Mouse (Mus musculus): ENCODE measurements at regions not wholly inside any gene's neighbourhood (a gene's known extent, or its start where the extent isn't known, plus 50 kb on each side); places are given as distances from the start of the nearest gene placed in this dataset.

DNA sequence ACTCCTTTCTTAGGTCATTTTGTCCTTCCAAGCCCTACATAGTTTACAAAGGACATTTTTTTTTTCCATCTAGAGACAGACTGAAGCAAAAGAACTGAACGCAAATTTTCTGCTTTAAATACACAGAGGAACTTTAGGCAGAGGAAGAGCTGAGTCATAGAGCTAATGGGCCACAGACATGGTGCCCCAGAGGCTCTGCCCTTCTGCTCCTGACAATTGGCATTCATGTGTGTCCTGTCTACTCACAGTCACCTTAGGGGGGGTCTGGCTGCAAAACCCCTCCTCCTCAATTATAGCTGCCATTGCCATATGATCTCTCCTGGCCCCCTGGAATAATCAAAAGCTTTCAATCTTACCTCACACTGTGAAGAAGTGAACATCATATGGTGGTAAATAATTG is 223.2 kb upstream of the Gnpda2 start:
- no peak for TF ChIP-seq CTCF (IDR thresholded peaks at IDR 0.05; ENCODE audit: borderline replicate concordance, insufficient read depth, low read depth, low read length)
- TF ChIP-seq POLR2A (IDR thresholded peaks at IDR 0.05; ENCODE audit: borderline replicate concordance, insufficient read depth, low read length), result no peak

All from cerebellum, adult 2 months (tissue).